Mouse (Mus musculus) heart, embryonic 14.5 days (tissue): ENCODE data around the gene Npc1l1. TPM values are rescaled to one million over a fixed set of nuclear protein-coding genes. Genes with fewer than 3 reads are reported as not detected.

ENCODE experiments used
- ATAC-seq: fragments of 200-750 bp; cut with Nextera tagmentation; 2 replicates; pipeline ENCODE4 v1.8.0; 2017; ENCODE audit warnings: low read depth, moderate TSS enrichment; ENCODE audit not compliant: insufficient number of reproducible peaks, insufficient read depth, low FRiP score
- H3K27ac ChIP-seq, 2 experiments: fragments of 200-500 bp in 1 of 2; fragments of 300-500 bp in 1 of 2; sonication (generic) in 1 of 2; replicated peaks in 1 of 2; 2 replicates each; pipeline ENCODE4 v1.5.1; 2012 to 2014; ENCODE audit warnings: low read depth in 2 of 2, low read length in 2 of 2, control low read depth in 1 of 2, mild to moderate bottlenecking in 1 of 2, mixed read lengths in 1 of 2; ENCODE audit not compliant: control insufficient read depth in 1 of 2, insufficient read depth in 1 of 2
- H3K27me3 ChIP-seq: fragments of 300-500 bp; sonication (generic); 2 replicates; pipeline ENCODE4 v1.6.1; 2014; ENCODE audit warnings: mild to moderate bottlenecking, low read length, control low read depth; ENCODE audit not compliant: control insufficient read depth, insufficient read depth
- H3K36me3 ChIP-seq: fragments of 300-500 bp; sonication (generic); 2 replicates; pipeline ENCODE4 v1.6.1; 2014; ENCODE audit warnings: mild to moderate bottlenecking, control low read depth, low read length, mixed read lengths; ENCODE audit not compliant: control insufficient read depth, insufficient read depth
- H3K4me1 ChIP-seq, 2 experiments: fragments of 200-500 bp in 1 of 2; fragments of 300-500 bp in 1 of 2; sonication (generic) in 1 of 2; 2 replicates each; pipeline ENCODE4 v1.6.1; 2012 to 2014; ENCODE audit warnings: low read length in 2 of 2, control low read depth in 1 of 2, mixed read lengths in 1 of 2; ENCODE audit not compliant: control insufficient read depth in 2 of 2, insufficient read depth in 2 of 2
- H3K4me2 ChIP-seq: fragments of 300-500 bp; sonication (generic); 2 replicates; pipeline ENCODE4 v1.6.1; 2014; ENCODE audit warnings: mild to moderate bottlenecking, low read length
- H3K4me3 ChIP-seq, 2 experiments: fragments of 200-500 bp in 1 of 2; fragments of 300-500 bp in 1 of 2; sonication (generic) in 1 of 2; 2 replicates each; pipeline ENCODE4 v1.5.1; 2012 to 2014; ENCODE audit warnings: low read length in 2 of 2, mild to moderate bottlenecking in 2 of 2, control low read depth in 1 of 2, low read depth in 1 of 2, moderate library complexity in 1 of 2; ENCODE audit not compliant: control insufficient read depth in 1 of 2, insufficient read depth in 1 of 2
- H3K9ac ChIP-seq: fragments of 300-500 bp; sonication (generic); 2 replicates; pipeline ENCODE4 v1.6.1; 2014; ENCODE audit warnings: mild to moderate bottlenecking, low read length
- H3K9me3 ChIP-seq: fragments of 300-500 bp; sonication (generic); 2 replicates; pipeline ENCODE4 v1.6.1; 2016; ENCODE audit warnings: low read length, control low read depth; ENCODE audit not compliant: control insufficient read depth
- WGBS: fragments of 180-500 bp; shearing (Covaris S2); extraction: QIAGEN DNeasy Blood & Tissue Kit; methylation state at CpG from one replicate; pipeline ENCODE4 v1.1.7; 2014; 5-methylcytosine and 5-hydroxymethylcytosine counted together
- polyA plus RNA-seq: library from polyadenylated mRNA; unstranded; fragments of >200 nt; fragmentation: Nextera tagmentation; extraction: Ambion mirVana; gene quantifications from 2 replicates; pipeline ENCODE4 v1.2.1, GENCODE M21; 2014

The Npc1l1 gene
- polyA plus RNA-seq, result not detected in 2 replicates

GRCm38 (mm10) chr11:6230012-6230411 lies at the start of gene Npc1l1:
Gene Npc1l1 (minus strand): TSS chr11:6230143.
- Histone ChIP-seq H3K27ac (no peak within 1 kb of the TSS), H3K4me1 (no peaks in the 10 kb centered on the region), H3K27me3 (no peaks in the 10 kb centered on the region), H3K4me3 (no peak within 1 kb of the TSS), H3K9me3 (0 out of 2 replicates have a peak, but pooled peaks cover 6% of the 10 kb centered on the region), H3K36me3 (no peaks in the 10 kb centered on the region), H3K4me2 (no peak within 1 kb of the TSS), H3K9ac (no peak within 1 kb of the TSS)
- no peak for ATAC-seq
- 72% methylated on average over 7 of the region's 7 CpGs for WGBS

GRCm38 (mm10) chr11:6276466-6276865 lies 46.5 kb upstream of the Npc1l1 start:
- no peak overlapping the region for H3K27ac ChIP-seq
- peaks cover 8% of the 10 kb centered on the region; the same call in 1 of the 2 replicates for H3K9me3 ChIP-seq
- no peak overlapping the region for H3K9ac ChIP-seq
- no peak for ATAC-seq
- no peak overlapping the region for H3K4me3 ChIP-seq
- H3K27me3 ChIP-seq, result no peaks in the 10 kb centered on the region
- peaks cover 17% of the 10 kb centered on the region for H3K36me3 ChIP-seq
- peaks cover 7 to 18% of the 10 kb centered on the region in 2 experiments for H3K4me1 ChIP-seq
- WGBS, result 74% methylated on average over 3 of the region's 3 CpGs
- no peak overlapping the region for H3K4me2 ChIP-seq

GRCm38 (mm10) chr11:6275094-6275484 lies 45.1 kb upstream of the Npc1l1 start:
- H3K27me3 ChIP-seq, result no peaks in the 10 kb centered on the region
- WGBS, result 28% methylated on average over 7 of the region's 7 CpGs
- H3K4me1 ChIP-seq, result peaks cover 7 to 18% of the 10 kb centered on the region in 2 experiments
- peaks cover 29% of the 10 kb centered on the region for H3K36me3 ChIP-seq
- peak overlapping the region; percentile 95 for H3K9ac ChIP-seq
- H3K4me3 ChIP-seq, result peak overlapping the region; percentile 32 to 90
- peaks cover 1% of the 10 kb centered on the region; the same call in 1 of the 2 replicates for H3K9me3 ChIP-seq
- peak overlapping the region; percentile 96 for H3K4me2 ChIP-seq
- H3K27ac ChIP-seq, result peak overlapping the region; percentile 41 to 49; a peak in 3 of 4 replicates
- no peak for ATAC-seq

GRCm38 (mm10) chr11:6274387-6275093 lies 44.6 kb upstream of the Npc1l1 start, which contains the start of gene Tmed4:
Gene Tmed4 (minus strand): TSS chr11:6274870.
- Histone ChIP-seq H3K27me3 (no peaks in the 10 kb centered on the region), H3K4me1 (peaks cover 7 to 18% of the 10 kb centered on the region in 2 experiments), H3K36me3 (peaks cover 33% of the 10 kb centered on the region), H3K9me3 (no peaks in the 10 kb centered on the region), H3K27ac (peak within 1 kb of the TSS; percentile 49 to 55; a peak in 3 of 4 replicates), H3K4me2 (peak within 1 kb of the TSS; percentile 96), H3K4me3 (peak within 1 kb of the TSS; percentile 66 to 90), H3K9ac (peak within 1 kb of the TSS; percentile 95)
- under 1% methylated on average over 39 of the region's 39 CpGs for WGBS
- peak; percentile 95 for ATAC-seq

GRCm38 (mm10) chr11:6273607-6274006 lies 43.7 kb upstream of the Npc1l1 start:
- peaks cover 7 to 18% of the 10 kb centered on the region in 2 experiments for H3K4me1 ChIP-seq
- peak overlapping the region; percentile 95 for H3K9ac ChIP-seq
- H3K36me3 ChIP-seq, result peaks cover 34% of the 10 kb centered on the region
- no peak for ATAC-seq
- WGBS, result 55% methylated on average over 11 of the region's 11 CpGs
- H3K9me3 ChIP-seq, result no peaks in the 10 kb centered on the region
- H3K27me3 ChIP-seq, result no peaks in the 10 kb centered on the region
- no peak overlapping the region for H3K27ac ChIP-seq
- peak overlapping the region; percentile 96 for H3K4me2 ChIP-seq
- peak overlapping the region; percentile 66 to 90 for H3K4me3 ChIP-seq

- peak within 1 kb of the TSS; percentile 94 for H3K4me2 ChIP-seq
- WGBS, result 2% methylated on average over 50 of the region's 50 CpGs
- H3K27me3 ChIP-seq, result no peaks in the 10 kb centered on the region
- H3K4me3 ChIP-seq, result peak within 1 kb of the TSS; percentile 91 to 92
- H3K36me3 ChIP-seq, result peaks cover 67% of the 10 kb centered on the region
- peak; percentile 90 for ATAC-seq
- H3K9me3 ChIP-seq, result no peaks in the 10 kb centered on the region
- H3K27ac ChIP-seq, result peak within 1 kb of the TSS; percentile 92 to 99
- peak within 1 kb of the TSS; percentile 93 for H3K9ac ChIP-seq
- H3K4me1 ChIP-seq, result peaks cover 4 to 9% of the 10 kb centered on the region in 2 experiments; a peak in 3 of 4 replicates
Measured at GRCm38 (mm10) chr11:6267320-6268254, 37.6 kb upstream of the Npc1l1 start, which contains the start of gene Ddx56. Gene Ddx56 (minus strand): TSS chr11:6267772.

- H3K27ac ChIP-seq, result no peak overlapping the region
- peaks cover 67% of the 10 kb centered on the region for H3K36me3 ChIP-seq
Measured at GRCm38 (mm10) chr11:6266621-6267020, 36.7 kb upstream of the Npc1l1 start.

More at GRCm38 (mm10) chr11:6266621-6267020, 36.7 kb upstream of the Npc1l1 start:
- Histone ChIP-seq H3K27me3 (no peaks in the 10 kb centered on the region), H3K4me2 (peak overlapping the region; percentile 94), H3K9ac (peak overlapping the region; percentile 93), H3K9me3 (no peaks in the 10 kb centered on the region), H3K4me1 (peaks cover 4 to 9% of the 10 kb centered on the region in 2 experiments; a peak in 3 of 4 replicates), H3K4me3 (peak overlapping the region; percentile 91 to 92)
- ATAC-seq, result no peak
- WGBS, result 64% methylated on average over 9 of the region's 9 CpGs
